Mouse (Mus musculus) midbrain, embryonic 15.5 days (tissue): Measurements from ENCODE around the gene Gsap. TPM values are rescaled to one million over a fixed set of nuclear protein-coding genes. Genes with fewer than 3 reads are reported as not detected.
"Not testable (repeated sequence)": the region's sequence is repeated elsewhere in the genome, so short reads cannot be mapped to it uniquely, and the experiment has no call there.

Experiments used
- ATAC-seq: fragments of 200-750 bp; cut with Nextera tagmentation; replicated peaks from 2 replicates; pipeline ENCODE4 v1.8.0; 2017; ENCODE audit warnings: moderate TSS enrichment
- H3K27ac ChIP-seq: fragments of 300-500 bp; sonication (generic); 2 replicates; pipeline ENCODE4 v1.5.1; 2015; ENCODE audit warnings: mild to moderate bottlenecking, inconsistent platforms
- H3K27me3 ChIP-seq: fragments of 300-500 bp; sonication (generic); replicated peaks from 2 replicates; pipeline ENCODE4 v1.6.1; 2015; ENCODE audit warnings: inconsistent platforms
- H3K36me3 ChIP-seq: fragments of 300-500 bp; sonication (generic); replicated peaks from 2 replicates; pipeline ENCODE4 v1.6.1; 2015; ENCODE audit warnings: inconsistent platforms
- H3K4me1 ChIP-seq: fragments of 300-500 bp; sonication (generic); 2 replicates; pipeline ENCODE4 v1.6.1; 2015; ENCODE audit warnings: inconsistent platforms
- H3K4me2 ChIP-seq: fragments of 300-500 bp; sonication (generic); 2 replicates; pipeline ENCODE4 v1.6.1; 2015; ENCODE audit warnings: inconsistent platforms, mild to moderate bottlenecking, moderate library complexity
- H3K4me3 ChIP-seq: fragments of 300-500 bp; sonication (generic); 2 replicates; pipeline ENCODE4 v1.5.1; 2015; ENCODE audit warnings: mild to moderate bottlenecking, inconsistent platforms
- H3K9ac ChIP-seq: fragments of 300-500 bp; sonication (generic); 2 replicates; pipeline ENCODE4 v1.6.1; 2015; ENCODE audit warnings: mild to moderate bottlenecking, inconsistent platforms
- H3K9me3 ChIP-seq: fragments of 300-500 bp; sonication (generic); 2 replicates; pipeline ENCODE4 v1.6.1; 2016; ENCODE audit warnings: inconsistent platforms
- WGBS: fragments of 180-500 bp; shearing (Covaris S2); methylation state at CpG from one replicate; pipeline ENCODE4 v1.1.7; 2015; ENCODE audit warnings: mixed read lengths; 5-methylcytosine and 5-hydroxymethylcytosine counted together
- polyA plus RNA-seq: library from polyadenylated mRNA; unstranded; fragments of >200 nt; fragmentation: Nextera tagmentation; extraction: Ambion mirVana; gene quantifications from 2 replicates; pipeline ENCODE4 v1.2.1, GENCODE M21; 2015

The Gsap gene
- 8.5 and 10.7 TPM in 2 replicates for polyA plus RNA-seq

GRCm38 (mm10) chr5:21185764-21186685 lies at the start of gene Gsap:
Gene Gsap, plus strand, starts transcription at chr5:21186255.
- H3K9ac ChIP-seq = peak within 1 kb of the TSS; percentile 61
- peak within 1 kb of the TSS; percentile 16; the same call in 1 of the 2 replicates for H3K27ac ChIP-seq
- H3K36me3 ChIP-seq = no peaks in the 10 kb centered on the region
- H3K27me3 ChIP-seq = no peaks in the 10 kb centered on the region
- 4% methylated on average over 43 of the region's 43 CpGs for WGBS
- H3K4me1 ChIP-seq = peaks cover 15% of the 10 kb centered on the region
- peak; percentile 89 for ATAC-seq
- no peaks in the 10 kb centered on the region for H3K9me3 ChIP-seq
- H3K4me2 ChIP-seq = peak within 1 kb of the TSS; percentile 84
- H3K4me3 ChIP-seq = peak within 1 kb of the TSS; percentile 54

- no peak overlapping the region for H3K9ac ChIP-seq
- H3K4me3 ChIP-seq = no peak overlapping the region
- H3K36me3 ChIP-seq = no peaks in the 10 kb centered on the region
- H3K4me1 ChIP-seq = no peaks in the 10 kb centered on the region
- H3K4me2 ChIP-seq = no peak overlapping the region
- no peaks in the 10 kb centered on the region for H3K27me3 ChIP-seq
- H3K9me3 ChIP-seq = no peaks in the 10 kb centered on the region
- no peak for ATAC-seq
- no peak overlapping the region for H3K27ac ChIP-seq
- 80% methylated on average over 5 of the region's 5 CpGs for WGBS
Observed at GRCm38 (mm10) chr5:21136575-21136974, 49.5 kb upstream of the Gsap start.

- 53% methylated on average over 9 of the region's 9 CpGs for WGBS
- no peaks in the 10 kb centered on the region for H3K36me3 ChIP-seq
- H3K27me3 ChIP-seq = no peaks in the 10 kb centered on the region
- no peak overlapping the region for H3K27ac ChIP-seq
- no peaks in the 10 kb centered on the region for H3K4me1 ChIP-seq
- peak; percentile 87 for ATAC-seq
- H3K4me2 ChIP-seq = no peak overlapping the region
- H3K9ac ChIP-seq = no peak overlapping the region
- H3K4me3 ChIP-seq = no peak overlapping the region
- no peaks in the 10 kb centered on the region for H3K9me3 ChIP-seq
Observed at GRCm38 (mm10) chr5:21139505-21139904, 46.5 kb upstream of the Gsap start.

- 74% methylated on average over 7 of the region's 7 CpGs for WGBS
- H3K27ac ChIP-seq, H3K9ac ChIP-seq, H3K27me3 ChIP-seq, H3K36me3 ChIP-seq, H3K4me2 ChIP-seq, H3K4me1 ChIP-seq, ATAC-seq, H3K4me3 ChIP-seq, H3K9me3 ChIP-seq: not testable (repeated sequence)
Observed at GRCm38 (mm10) chr5:21141133-21141551, 44.9 kb upstream of the Gsap start.

GRCm38 (mm10) chr5:21141626-21142025 lies 44.4 kb upstream of the Gsap start:
- no peak overlapping the region for H3K4me3 ChIP-seq
- no peak for ATAC-seq
- H3K27me3 ChIP-seq = no peaks in the 10 kb centered on the region
- H3K4me1 ChIP-seq = no peaks in the 10 kb centered on the region
- 66% methylated on average over 5 of the region's 5 CpGs for whole genome bisulfite sequencing
- no peak overlapping the region for H3K27ac ChIP-seq
- no peaks in the 10 kb centered on the region for H3K9me3 ChIP-seq
- H3K36me3 ChIP-seq = no peaks in the 10 kb centered on the region
- no peak overlapping the region for H3K9ac ChIP-seq
- no peak overlapping the region for H3K4me2 ChIP-seq

GRCm38 (mm10) chr5:21143032-21143431 lies 43.0 kb upstream of the Gsap start:
- ATAC-seq = no peak
- H3K9ac ChIP-seq = no peak overlapping the region
- H3K4me3 ChIP-seq = no peak overlapping the region
- 91% methylated on average over 7 of the region's 7 CpGs for WGBS
- no peaks in the 10 kb centered on the region for H3K36me3 ChIP-seq
- H3K9me3 ChIP-seq = no peaks in the 10 kb centered on the region
- no peaks in the 10 kb centered on the region for H3K27me3 ChIP-seq
- no peak overlapping the region for H3K27ac ChIP-seq
- no peaks in the 10 kb centered on the region for H3K4me1 ChIP-seq
- no peak overlapping the region for H3K4me2 ChIP-seq

- no peak for ATAC-seq
- Histone ChIP-seq H3K4me1 (no peaks in the 10 kb centered on the region), H3K36me3 (no peaks in the 10 kb centered on the region), H3K9me3 (no peaks in the 10 kb centered on the region), H3K9ac (no peak overlapping the region), H3K4me2 (no peak overlapping the region), H3K4me3 (no peak overlapping the region), H3K27me3 (no peaks in the 10 kb centered on the region), H3K27ac (no peak overlapping the region)
- 72% methylated on average over 8 of the region's 8 CpGs for WGBS
Observed at GRCm38 (mm10) chr5:21144506-21145169, 41.4 kb upstream of the Gsap start.

- no peak overlapping the region for H3K4me3 ChIP-seq
- 83% methylated on average over 3 of the region's 3 CpGs for WGBS
- no peaks in the 10 kb centered on the region for H3K9me3 ChIP-seq
- H3K27me3 ChIP-seq = no peaks in the 10 kb centered on the region
- no peak overlapping the region for H3K4me2 ChIP-seq
- no peak overlapping the region for H3K9ac ChIP-seq
- no peaks in the 10 kb centered on the region for H3K4me1 ChIP-seq
- H3K27ac ChIP-seq = no peak overlapping the region
- no peaks in the 10 kb centered on the region for H3K36me3 ChIP-seq
- ATAC-seq = no peak
Observed at GRCm38 (mm10) chr5:21148358-21148757, 37.7 kb upstream of the Gsap start.

- Histone ChIP-seq H3K4me2 (no peak overlapping the region), H3K9me3 (no peaks in the 10 kb centered on the region; the same call in 1 of the 2 replicates), H3K4me1 (no peaks in the 10 kb centered on the region), H3K9ac (no peak overlapping the region), H3K36me3 (no peaks in the 10 kb centered on the region), H3K27ac (no peak overlapping the region), H3K27me3 (no peaks in the 10 kb centered on the region), H3K4me3 (no peak overlapping the region)
- WGBS = 76% methylated on average over 1 of the region's 1 CpGs
- no peak for ATAC-seq
Observed at GRCm38 (mm10) chr5:21153672-21154071, 32.4 kb upstream of the Gsap start.

- Histone ChIP-seq H3K4me2 (no peak overlapping the region), H3K9me3 (no peaks in the 10 kb centered on the region; the same call in 1 of the 2 replicates), H3K9ac (no peak overlapping the region), H3K36me3 (no peaks in the 10 kb centered on the region), H3K27ac (no peak overlapping the region), H3K4me3 (no peak overlapping the region), H3K4me1 (no peaks in the 10 kb centered on the region), H3K27me3 (no peaks in the 10 kb centered on the region)
- WGBS = 83% methylated on average over 3 of the region's 3 CpGs
- no peak for ATAC-seq
Observed at GRCm38 (mm10) chr5:21156770-21157169, 29.3 kb upstream of the Gsap start.

- no peaks in the 10 kb centered on the region for H3K4me1 ChIP-seq
- H3K4me3 ChIP-seq = no peak overlapping the region
- no peak overlapping the region for H3K27ac ChIP-seq
- no peak overlapping the region for H3K9ac ChIP-seq
- ATAC-seq = no peak
- H3K36me3 ChIP-seq = no peaks in the 10 kb centered on the region
- WGBS = 84% methylated on average over 3 of the region's 3 CpGs
- H3K4me2 ChIP-seq = no peak overlapping the region
- H3K9me3 ChIP-seq = no peaks in the 10 kb centered on the region; the same call in 1 of the 2 replicates
- H3K27me3 ChIP-seq = no peaks in the 10 kb centered on the region
Observed at GRCm38 (mm10) chr5:21159536-21159935, 26.5 kb upstream of the Gsap start.

GRCm38 (mm10) chr5:21160781-21161180 lies 25.3 kb upstream of the Gsap start:
- Histone ChIP-seq H3K4me3 (no peak overlapping the region), H3K27me3 (no peaks in the 10 kb centered on the region), H3K4me2 (no peak overlapping the region), H3K27ac (no peak overlapping the region), H3K4me1 (no peaks in the 10 kb centered on the region), H3K36me3 (no peaks in the 10 kb centered on the region), H3K9me3 (no peaks in the 10 kb centered on the region; the same call in 1 of the 2 replicates), H3K9ac (no peak overlapping the region)
- WGBS = 89% methylated on average over 1 of the region's 1 CpGs
- no peak for ATAC-seq
